Mouse (Mus musculus) myocyte (in vitro differentiated cells): ENCODE results near the gene Pomc. TPM values are rescaled to one million over a fixed set of nuclear protein-coding genes. Genes with fewer than 3 reads are reported as not detected.
"Not testable (repeated sequence)": the region's sequence is repeated elsewhere in the genome, so short reads cannot be mapped to it uniquely, and the experiment has no call there.

Source experiments
- H3K27me3 ChIP-seq: one replicate; pipeline ENCODE4 v1.6.1; 2011; ENCODE audit not compliant: control insufficient read depth, insufficient read depth, insufficient read length
- H3K36me3 ChIP-seq: one replicate; pipeline ENCODE4 v1.6.1; 2011; ENCODE audit not compliant: control insufficient read depth, insufficient read depth
- H3K4me2 ChIP-seq: one replicate; pipeline ENCODE4 v1.6.1; 2011; ENCODE audit warnings: low read depth, control low read depth
- H3K4me3 ChIP-seq: one replicate; pipeline ENCODE4 v1.5.1; 2011; ENCODE audit warnings: mild to moderate bottlenecking, control low read depth, moderate library complexity
- H3K79me2 ChIP-seq: one replicate; pipeline ENCODE4 v1.6.1; 2011; ENCODE audit not compliant: control insufficient read depth, insufficient read depth
- H3ac ChIP-seq: one replicate; pipeline ENCODE4 v1.6.1; 2011; ENCODE audit not compliant: control insufficient read depth, insufficient read length
- CEBPB ChIP-seq: IDR thresholded peaks from 2 replicates; pipeline ENCODE4 v1.6.1; 2011; ENCODE audit warnings: mild to moderate bottlenecking, moderate library complexity; ENCODE audit not compliant: poor library complexity, insufficient read depth, severe bottlenecking
- E2F4 ChIP-seq: IDR thresholded peaks from one replicate; pipeline ENCODE4 v1.6.1; 2011; ENCODE audit warnings: mild to moderate bottlenecking, control low read depth, moderate library complexity; ENCODE audit not compliant: insufficient read depth
- MAX ChIP-seq: IDR thresholded peaks from one replicate; pipeline ENCODE4 v1.6.1; 2011; ENCODE audit warnings: low read depth, mild to moderate bottlenecking, control low read depth
- MYOD1 ChIP-seq, 3 experiments: IDR thresholded peaks; one replicate each; pipeline ENCODE4 v1.6.1; 2011; ENCODE audit warnings: control low read depth in 2 of 3, low read depth in 2 of 3, mild to moderate bottlenecking in 2 of 3, moderate library complexity in 1 of 3; ENCODE audit not compliant: insufficient read length in 2 of 3, control insufficient read depth in 1 of 3
- MYOG ChIP-seq, 3 experiments: IDR thresholded peaks; one replicate each; pipeline ENCODE4 v1.6.1; 2011; ENCODE audit warnings: control low read depth in 2 of 3, low read depth in 2 of 3, mild to moderate bottlenecking in 2 of 3; ENCODE audit not compliant: insufficient read length in 2 of 3, control insufficient read depth in 1 of 3, insufficient read depth in 1 of 3
- POLR2A ChIP-seq: IDR thresholded peaks from one replicate; pipeline ENCODE4 v1.6.1; 2011; ENCODE audit warnings: low read depth, mild to moderate bottlenecking, control low read depth, moderate library complexity; ENCODE audit not compliant: insufficient read length
- POLR2AphosphoS2 ChIP-seq: IDR thresholded peaks from one replicate; pipeline ENCODE4 v1.6.1; 2011; ENCODE audit warnings: low read depth, control low read depth; ENCODE audit not compliant: insufficient read length
- REST ChIP-seq: IDR thresholded peaks from one replicate; pipeline ENCODE4 v1.6.1; 2011; ENCODE audit warnings: mild to moderate bottlenecking, control low read depth, moderate library complexity; ENCODE audit not compliant: insufficient read depth, insufficient read length
- SRF ChIP-seq: IDR thresholded peaks from one replicate; pipeline ENCODE4 v1.6.1; 2011; ENCODE audit warnings: low read depth; ENCODE audit not compliant: control insufficient read depth, insufficient read length
- TCF12 ChIP-seq: IDR thresholded peaks from one replicate; pipeline ENCODE4 v1.6.1; 2011; ENCODE audit warnings: mild to moderate bottlenecking, control low read depth; ENCODE audit not compliant: poor library complexity, insufficient read depth, severe bottlenecking
- TCF3 ChIP-seq: IDR thresholded peaks from one replicate; pipeline ENCODE4 v1.6.1; 2011; ENCODE audit warnings: low read depth, control low read depth; ENCODE audit not compliant: insufficient read length
- USF1 ChIP-seq: IDR thresholded peaks from one replicate; pipeline ENCODE4 v1.6.1; 2011; ENCODE audit warnings: low read depth, mild to moderate bottlenecking, control low read depth, moderate library complexity
- polyA plus RNA-seq: library from polyadenylated mRNA; unstranded; fragments of >200 nt; fragmentation: generic; extraction: Trizol; gene quantifications from one replicate; pipeline ENCODE4 v1.2.1, GENCODE M21; 2012; ENCODE audit warnings: missing spikeins

Pomc gene
- polyA plus RNA-seq, 1 experiment: not detected

GRCm38 (mm10) chr12:3919423-3919822 lies 35.3 kb upstream of the Pomc start:
- TF ChIP-seq TCF3 (no peak), POLR2AphosphoS2 (no peak), SRF (no peak), CEBPB (no peak)
- H3K4me3 ChIP-seq: no peak overlapping the region
- H3K36me3 ChIP-seq: no peaks in the 10 kb centered on the region
- H3ac ChIP-seq: no peak overlapping the region
- H3K79me2 ChIP-seq: no peaks in the 10 kb centered on the region
- no peak overlapping the region for H3K4me2 ChIP-seq
- peaks cover 7% of the 10 kb centered on the region for H3K27me3 ChIP-seq

- TF ChIP-seq CEBPB (no peak), MYOD1 (IDR thresholded peaks at IDR 0.05; ENCODE audit: control insufficient read depth in 1 of 3, insufficient read length in 2 of 3, low read depth in 2 of 3) (no peak), TCF12 (no peak), POLR2A (no peak), USF1 (no peak), E2F4 (no peak), MAX (no peak), POLR2AphosphoS2 (no peak), TCF3 (no peak), SRF (no peak), REST (no peak), MYOG (IDR thresholded peaks at IDR 0.05; ENCODE audit: control insufficient read depth in 1 of 3, insufficient read depth in 1 of 3, insufficient read length in 2 of 3, low read depth in 2 of 3) (no peak)
- Histone ChIP-seq H3ac (no peak overlapping the region), H3K36me3 (no peaks in the 10 kb centered on the region), H3K27me3 (peaks cover 7% of the 10 kb centered on the region), H3K4me2 (no peak overlapping the region), H3K4me3 (no peak overlapping the region), H3K79me2 (no peaks in the 10 kb centered on the region)
These were observed 28.6 kb upstream of the Pomc start for GRCm38 (mm10) chr12:3926127-3926526.

DNA sequence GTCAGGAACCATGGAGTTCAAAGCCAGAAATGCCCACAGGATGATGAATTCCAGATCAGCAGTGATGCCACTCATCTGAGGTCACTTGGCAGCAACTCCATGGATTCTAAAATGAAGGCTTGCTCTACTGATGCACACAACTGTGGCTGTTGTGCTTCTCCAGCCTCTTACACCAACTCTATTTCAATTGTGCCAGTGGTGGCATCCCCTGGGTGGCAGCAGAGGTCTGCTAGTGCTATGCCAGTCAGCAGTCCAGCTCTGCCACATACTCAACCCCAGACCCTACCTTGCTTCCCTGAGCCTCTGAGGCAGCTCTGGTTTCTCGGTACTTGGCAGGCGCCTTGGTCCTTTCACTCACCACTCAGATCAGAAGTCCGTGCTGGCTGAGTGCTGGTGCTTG lies 25.9 kb upstream of the Pomc start:
- Histone ChIP-seq H3K4me3 (no peak overlapping the region), H3K27me3 (peaks cover 7% of the 10 kb centered on the region), H3K36me3 (no peaks in the 10 kb centered on the region), H3K79me2 (no peaks in the 10 kb centered on the region), H3K4me2 (no peak overlapping the region), H3ac (no peak overlapping the region)
- TF ChIP-seq E2F4 (no peak), REST (no peak), CEBPB (no peak), TCF3 (no peak), SRF (no peak), USF1 (no peak), POLR2A (no peak), TCF12 (no peak), MAX (no peak), POLR2AphosphoS2 (no peak)

DNA sequence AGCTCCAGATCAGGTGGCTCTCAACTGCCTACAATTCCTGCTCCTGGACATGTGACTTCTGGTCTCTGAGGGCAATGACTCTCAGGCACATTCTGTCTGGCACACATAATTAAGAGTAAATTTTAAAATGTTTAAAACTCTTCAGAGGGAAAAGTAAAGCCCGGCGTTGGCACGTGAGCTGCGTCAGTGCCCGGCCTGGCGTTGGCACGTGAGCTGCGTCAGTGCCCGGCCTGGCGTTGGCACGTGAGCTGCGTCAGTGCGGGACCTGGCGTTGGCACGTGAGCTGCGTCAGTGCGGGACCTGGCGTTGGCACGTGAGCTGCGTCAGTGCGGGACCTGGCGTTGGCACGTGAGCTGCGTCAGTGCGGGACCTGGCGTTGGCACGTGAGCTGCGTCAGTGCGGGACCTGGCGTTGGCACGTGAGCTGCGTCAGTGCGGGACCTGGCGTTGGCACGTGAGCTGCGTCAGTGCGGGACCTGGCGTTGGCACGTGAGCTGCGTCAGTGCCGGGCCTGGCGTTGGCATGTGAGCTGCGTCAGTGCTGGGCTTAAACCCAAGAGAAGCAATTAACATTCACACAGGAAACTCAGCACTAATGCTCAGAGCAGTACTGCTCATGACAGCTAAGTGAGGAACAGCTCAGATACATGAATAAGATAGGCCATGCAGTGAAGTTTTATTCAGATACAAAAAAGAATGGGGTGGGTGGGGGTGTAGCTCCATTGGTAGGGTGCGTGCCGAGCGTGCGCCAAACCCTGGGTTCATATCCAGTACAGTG lies 24.5 kb upstream of the Pomc start:
- H3K4me2 ChIP-seq, H3K4me3 ChIP-seq, H3ac ChIP-seq: not testable (repeated sequence)

DNA sequence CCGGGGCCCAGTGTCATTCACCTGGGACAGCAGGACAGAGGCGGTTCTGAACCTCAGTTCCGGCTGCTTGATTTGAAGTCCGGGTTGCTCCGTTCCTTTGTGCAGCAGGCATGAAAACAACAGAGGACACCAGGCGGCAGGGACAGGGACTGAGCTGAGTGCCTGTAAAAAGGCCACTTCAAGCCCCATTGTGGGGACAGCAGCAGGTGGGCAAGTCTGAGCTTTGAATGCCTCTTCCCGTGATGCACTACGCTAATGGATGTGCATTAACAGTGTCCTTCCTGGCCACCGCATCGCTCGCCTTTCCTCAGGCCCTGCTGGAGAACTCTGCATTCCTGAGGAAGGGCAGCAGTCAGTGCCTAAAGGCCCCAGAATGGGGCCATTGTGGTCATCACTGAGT lies 12.7 kb upstream of the Pomc start:
- no peaks in the 10 kb centered on the region for H3K36me3 ChIP-seq
- TF ChIP-seq POLR2AphosphoS2 (no peak), CEBPB (no peak), TCF12 (no peak), MYOG (IDR thresholded peaks at IDR 0.05; ENCODE audit: control insufficient read depth in 1 of 3, insufficient read depth in 1 of 3, insufficient read length in 2 of 3, low read depth in 2 of 3) (no peak), E2F4 (no peak), MYOD1 (IDR thresholded peaks at IDR 0.05; ENCODE audit: control insufficient read depth in 1 of 3, insufficient read length in 2 of 3, low read depth in 2 of 3) (no peak)

More for the DNA sequence above, 24.5 kb upstream of the Pomc start:
- H3K79me2 ChIP-seq, H3K36me3 ChIP-seq, H3K27me3 ChIP-seq: not testable (repeated sequence)

More for the DNA sequence above, 12.7 kb upstream of the Pomc start:
- Histone ChIP-seq H3K79me2 (no peaks in the 10 kb centered on the region), H3K4me3 (no peak overlapping the region), H3K27me3 (no peaks in the 10 kb centered on the region), H3ac (no peak overlapping the region), H3K4me2 (no peak overlapping the region)
